Mouse (Mus musculus) erythroblast, embryonic 14.5 days (primary cell): ENCODE measurements at regions not wholly inside any gene's neighbourhood (a gene's known extent, or its start where the extent isn't known, plus 50 kb on each side); places are given as distances from the start of the nearest gene placed in this dataset.
"Not testable (repeated sequence)": the region's sequence is repeated elsewhere in the genome, so short reads cannot be mapped to it uniquely, and the experiment has no call there.

ENCODE experiments used
- GATA1 ChIP-seq: IDR thresholded peaks from 2 replicates; pipeline ENCODE4 v1.6.1; 2012; ENCODE audit warnings: low read length, inconsistent platforms, mixed read lengths
- TAL1 ChIP-seq: IDR thresholded peaks from 3 replicates; pipeline ENCODE4 v1.6.1; 2012; ENCODE audit warnings: low read length, inconsistent platforms, mixed read lengths

DNA sequence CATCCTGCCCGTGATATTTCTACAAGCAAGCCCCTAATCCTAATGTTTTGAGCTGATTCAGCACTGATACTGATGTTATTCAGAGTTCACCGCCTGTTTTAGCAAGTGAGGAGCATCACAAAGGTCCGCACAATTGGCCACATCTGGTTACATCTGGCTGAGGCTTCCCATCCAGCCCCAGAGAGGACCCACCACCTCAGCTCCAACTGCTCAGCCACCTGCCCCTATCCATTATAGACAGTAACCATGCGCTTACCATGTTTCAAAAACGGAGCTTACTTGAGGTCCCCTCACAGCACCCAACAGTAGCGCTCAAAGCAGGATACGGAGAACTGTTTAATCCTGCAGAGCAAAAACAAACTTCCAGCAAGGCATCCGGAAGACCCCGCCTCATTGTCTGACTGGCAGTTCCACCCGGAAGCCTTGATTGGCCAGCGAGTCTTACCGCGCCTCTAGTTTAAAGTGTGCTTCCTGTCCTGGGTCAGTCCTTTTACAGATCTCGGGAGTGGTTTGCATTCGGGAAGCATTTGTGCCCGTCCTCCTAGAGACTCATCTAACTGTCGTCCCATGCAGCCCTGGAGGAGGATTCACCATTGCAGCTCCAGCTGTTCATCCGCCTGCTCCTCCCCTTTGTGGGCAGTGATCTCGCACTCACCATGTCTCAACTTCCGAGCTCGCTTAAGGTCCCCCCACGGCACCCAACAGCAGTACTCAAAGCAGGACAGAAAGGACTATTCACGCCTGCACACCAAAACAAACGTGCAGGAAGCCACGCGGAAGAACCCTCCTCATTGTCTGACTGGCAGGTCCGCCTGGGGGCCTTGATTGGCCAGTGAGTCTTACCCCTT lies 69.9 kb upstream of the Zfp825 start:
- not testable (repeated sequence) for TF ChIP-seq GATA1, TAL1
